Comparison of ENCODE assay signal across 8 mouse cellular contexts in genomic region chr11:11684930-11685852, GRCm38 (mm10). TPM values are rescaled to one million over a fixed set of nuclear protein-coding genes. Genes with fewer than 3 reads are reported as not detected.
DNase-seq lines count a peak whose midpoint lies in the region; ATAC-seq and TF ChIP-seq lines count a peak whose summit lies in the region.

TSS of gene Ikzf1 (plus strand) at chr11:11685003.

- H3K36me3 ChIP-seq in MEL (ENCODE audit: control insufficient read depth in 1 of 2, insufficient read depth in 2 of 2, low read length in 2 of 2) = peaks cover 0 to 15% of the 10 kb centered on the region in 2 experiments; a peak in 2 of 4 replicates
- H3K36me3 ChIP-seq in forebrain, embryonic 13.5 days (ENCODE audit: poor library complexity, severe bottlenecking) = no peaks in the 10 kb centered on the region
- no peaks in the 10 kb centered on the region for H3K36me3 ChIP-seq in limb, embryonic 12.5 days

- peak within 1 kb of the TSS; percentile 95 for H3K27ac ChIP-seq in MEL (ENCODE audit: control insufficient read depth, low read depth, low read length)
- no peak within 1 kb of the TSS for H3K27ac ChIP-seq in forebrain, embryonic 13.5 days
- no peak within 1 kb of the TSS for H3K27ac ChIP-seq in limb, embryonic 12.5 days

- no peak for TF ChIP-seq CTCF in MEL (IDR thresholded peaks at IDR 0.05 in 2 of 3, conservative IDR thresholded peaks at IDR 0.05 in 1 of 3; ENCODE audit: control insufficient read depth in 1 of 3, insufficient read depth in 1 of 3, low read depth in 2 of 3, low read length in 3 of 3, poor library complexity in 1 of 3, severe bottlenecking in 1 of 3)

- TF ChIP-seq POLR2A in MEL (IDR thresholded peaks at IDR 0.05; ENCODE audit: control insufficient read depth in 1 of 2, insufficient read depth in 1 of 2, low read depth in 1 of 2, low read length in 2 of 2, poor library complexity in 1 of 2) = peak; percentile 68 to 98

- H3K9ac ChIP-seq in MEL (ENCODE audit: control insufficient read depth, low read depth, low read length, poor library complexity, severe bottlenecking) = peak within 1 kb of the TSS; percentile 93
- peak within 1 kb of the TSS; percentile 60 for H3K9ac ChIP-seq in forebrain, embryonic 13.5 days
- peak within 1 kb of the TSS; percentile 55 for H3K9ac ChIP-seq in limb, embryonic 12.5 days (replicated peaks)

- no peak; a peak in 1 of 4 replicates for TF ChIP-seq EP300 in MEL (IDR thresholded peaks at IDR 0.05; ENCODE audit: low read depth in 1 of 2, low read length in 2 of 2)

- peaks cover 4 to 23% of the 10 kb centered on the region in 2 experiments for H3K4me1 ChIP-seq in MEL (ENCODE audit: control insufficient read depth in 1 of 2, insufficient read depth in 2 of 2, low read length in 2 of 2)
- H3K4me1 ChIP-seq in forebrain, embryonic 13.5 days = peaks cover 16% of the 10 kb centered on the region
- H3K4me1 ChIP-seq in limb, embryonic 12.5 days (replicated peaks) = peaks cover 7% of the 10 kb centered on the region; the same call in 1 of the 2 replicates

- TF ChIP-seq RAD21 in MEL (IDR thresholded peaks at IDR 0.05; ENCODE audit: low read depth, low read length) = peak; percentile 0; the same call in 1 of the 2 replicates

- H3K27me3 ChIP-seq in MEL (ENCODE audit: control insufficient read depth in 1 of 2, insufficient read depth in 2 of 2, low read length in 2 of 2) = no peaks in the 10 kb centered on the region
- H3K27me3 ChIP-seq in forebrain, embryonic 13.5 days = peaks cover 43% of the 10 kb centered on the region
- peaks cover 68% of the 10 kb centered on the region for H3K27me3 ChIP-seq in limb, embryonic 12.5 days

- peak; percentile 77 for ATAC-seq in forebrain, embryonic 13.5 days
- peak; percentile 35; the same call in 1 of the 2 replicates for ATAC-seq in limb, embryonic 12.5 days (ENCODE audit: insufficient number of reproducible peaks, insufficient read depth, low FRiP score, low TSS enrichment, low read depth)
- ATAC-seq in cerebellum, adult (ENCODE audit: insufficient number of reproducible peaks, low FRiP score, low TSS enrichment) = no peak

- peaks cover 48% of the 10 kb centered on the region for H3K79me2 ChIP-seq in MEL (ENCODE audit: control insufficient read depth, insufficient read depth, low read length, poor library complexity)

- no peaks in the 10 kb centered on the region for H3K9me3 ChIP-seq in MEL (replicated peaks; ENCODE audit: insufficient read depth, low read length)
- H3K9me3 ChIP-seq in forebrain, embryonic 13.5 days (replicated peaks) = no peaks in the 10 kb centered on the region
- no peaks in the 10 kb centered on the region for H3K9me3 ChIP-seq in limb, embryonic 12.5 days

- DNase-seq in heart, adult 11 months = peak; percentile 91
- no peak for DNase-seq in heart, postnatal 4 days
- peak; percentile 89 for DNase-seq in MEL (ENCODE audit: low read depth, low spot score)
- peak; percentile 59 for DNase-seq in neural tube, embryonic 10.5 days (ENCODE audit: extremely low spot score, low spot score)
- no peak for DNase-seq in frontal cortex, adult 2 months (ENCODE audit: extremely low spot score in 1 of 2, low spot score in 1 of 2)

- peak within 1 kb of the TSS; percentile 60 to 86 for H3K4me3 ChIP-seq in MEL (ENCODE audit: control insufficient read depth in 1 of 2, insufficient read depth in 1 of 2, low read depth in 2 of 2, low read length in 2 of 2)
- H3K4me3 ChIP-seq in forebrain, embryonic 13.5 days = peak within 1 kb of the TSS; percentile 66
- peak within 1 kb of the TSS; percentile 66 for H3K4me3 ChIP-seq in limb, embryonic 12.5 days (replicated peaks)

- peak within 1 kb of the TSS; percentile 99 for H3K4me2 ChIP-seq in forebrain, embryonic 13.5 days
- H3K4me2 ChIP-seq in limb, embryonic 12.5 days = peak within 1 kb of the TSS; percentile 97

- WGBS in forebrain, embryonic 13.5 days = 2% methylated on average over 45 of the region's 100 CpGs
- under 1% methylated on average over 89 of the region's 100 CpGs for WGBS in limb, embryonic 12.5 days

TF ChIP-seq in MEL, 35 proteins besides CTCF, POLR2A, EP300 and RAD21:
- TF ChIP-seq MAZ (IDR thresholded peaks at IDR 0.05; ENCODE audit: low read depth, low read length) = no peak
- no peak for TF ChIP-seq ZNF384 (IDR thresholded peaks at IDR 0.05; ENCODE audit: low read depth, low read length)
- TF ChIP-seq MXI1 (IDR thresholded peaks at IDR 0.05; ENCODE audit: low read depth, low read length) = 0 out of 2 replicates have a peak, but pooled peaks have one; percentile 19
- TF ChIP-seq SMC3 (IDR thresholded peaks at IDR 0.05; ENCODE audit: low read depth, low read length) = no peak; the same call in 1 of the 2 replicates
- TF ChIP-seq MEF2A (IDR thresholded peaks at IDR 0.05; ENCODE audit: extremely low read depth, insufficient replicate concordance, low read depth, low read length, poor library complexity, severe bottlenecking) = no peak
- peak; percentile 50; the same call in 1 of the 2 replicates for TF ChIP-seq UBTF (IDR thresholded peaks at IDR 0.05; ENCODE audit: borderline replicate concordance, insufficient read depth, low read depth, low read length)
- TF ChIP-seq BHLHE40 (IDR thresholded peaks at IDR 0.05; ENCODE audit: borderline replicate concordance, low read depth, low read length) = peak; percentile 84
- TF ChIP-seq ZKSCAN1 (IDR thresholded peaks at IDR 0.05; ENCODE audit: low read depth, low read length) = no peak
- TF ChIP-seq MYC (IDR thresholded peaks at IDR 0.05; ENCODE audit: low read depth, low read length) = peak; percentile 73; the same call in 1 of the 2 replicates
- peak; percentile 93 for TF ChIP-seq NELFE (IDR thresholded peaks at IDR 0.05; ENCODE audit: low read depth, low read length)
- TF ChIP-seq JUND (IDR thresholded peaks at IDR 0.05; ENCODE audit: low read depth, low read length) = no peak
- peak; percentile 98 for TF ChIP-seq TBP (IDR thresholded peaks at IDR 0.05; ENCODE audit: low read depth, low read length)
- TF ChIP-seq TAL1 (IDR thresholded peaks at IDR 0.05; ENCODE audit: low read length) = no peak
- TF ChIP-seq MAX (IDR thresholded peaks at IDR 0.05; ENCODE audit: low read length) = 0 out of 2 replicates have a peak, but pooled peaks have one; percentile 30
- no peak; the same call in 1 of the 2 replicates for TF ChIP-seq RCOR1 (IDR thresholded peaks at IDR 0.05; ENCODE audit: low read depth, low read length)
- 0 out of 2 replicates have a peak, but pooled peaks have one; percentile 52 for TF ChIP-seq TCF12 (IDR thresholded peaks at IDR 0.05; ENCODE audit: low read depth, low read length)
- TF ChIP-seq MYB (IDR thresholded peaks at IDR 0.05; ENCODE audit: low read depth, low read length) = no peak
- peak; percentile 96 for TF ChIP-seq POLR2AphosphoS2 (IDR thresholded peaks at IDR 0.05; ENCODE audit: low read length)
- peak; percentile 36; the same call in 1 of the 2 replicates for TF ChIP-seq GATA1 (IDR thresholded peaks at IDR 0.05; ENCODE audit: low read depth, low read length)
- TF ChIP-seq GABPA (IDR thresholded peaks at IDR 0.05; ENCODE audit: low read depth, low read length) = no peak
- no peak; the same call in 1 of the 2 replicates for TF ChIP-seq ETS1 (IDR thresholded peaks at IDR 0.05; ENCODE audit: low read depth, low read length)

RNA-seq across cellular contexts. Expression of gene Ikzf1, which starts in this region (rescaled TPM):
- total RNA-seq in heart, postnatal 4 days (2021) = 1 to 10 TPM; 1.7 to 1.8 TPM
- 90.6 and 97.3 TPM in 2 replicates for total RNA-seq in MEL (2012; rRNA removed)
- polyA plus RNA-seq in MEL (2012; ENCODE audit: insufficient read depth in 1 of 2, insufficient read length in 2 of 2, low read depth in 1 of 2, low replicate concordance in 2 of 2, missing spikeins in 1 of 2) = 100 to 1,000 TPM in 1 of 2 experiments, 10 to 100 TPM in 1; 28.0 to 128 TPM
- polyA plus RNA-seq in forebrain, embryonic 13.5 days (2015; fragmentation: Nextera tagmentation; extraction: Ambion mirVana) = 0.63 TPM in 2 replicates
- 0.99 and 1.3 TPM in 2 replicates for polyA plus RNA-seq in limb, embryonic 12.5 days (2016; fragmentation: Nextera tagmentation; extraction: Ambion mirVana)
- polyA plus RNA-seq in frontal cortex, adult 2 months (2012; rRNA removed) = 3.0 and 3.1 TPM in 2 replicates

Comparison
In these comparisons a context has a peak if more than half of its experiments do, and no peak if none do; other contexts are left out.
1. RNA of gene Ikzf1 (total RNA-seq): 90.6 to 97.3 TPM in MEL; 1.7 to 1.8 TPM in heart, postnatal 4 days; every median in the first group is over 10 times any median in the second.
2. DNase-seq: peak in heart, adult 11 months (single experiment), MEL (single experiment) and neural tube, embryonic 10.5 days (single experiment); none in heart, postnatal 4 days (single experiment) and frontal cortex, adult 2 months (0 of 2).
3. Peak in ATAC-seq, H3K4me3 ChIP-seq, H3K9ac ChIP-seq and H3K4me2 ChIP-seq in forebrain, embryonic 13.5 days; RNA of the gene not detected or under 1 TPM.
4. Peak in every context shown above with its lines, with median percentiles within 50 percentile points of each other: H3K4me3 ChIP-seq and H3K9ac ChIP-seq.